Mouse (Mus musculus) cortical plate, adult 2 months (tissue): ENCODE measurements around the gene Srp72.

ENCODE experiments used
- CTCF ChIP-seq: fragments of 200-500 bp; IDR thresholded peaks from 2 replicates; pipeline ENCODE4 v1.5.1; 2011; ENCODE audit warnings: mild to moderate bottlenecking, control low read depth, low read length; ENCODE audit not compliant: insufficient read depth; ENCODE audit errors: extremely low read depth
- POLR2A ChIP-seq: fragments of 200-500 bp; IDR thresholded peaks from 2 replicates; pipeline ENCODE4 v1.6.1; 2011; ENCODE audit warnings: mild to moderate bottlenecking, low read length, control low read depth; ENCODE audit not compliant: insufficient read depth; ENCODE audit errors: extremely low read depth

GRCm38 (mm10) chr5:76928124-76928832, 46.2 kb upstream of the Srp72 start:
- no peak for TF ChIP-seq POLR2A
- TF ChIP-seq CTCF, result no peak
